Mouse (Mus musculus) embryo, embryonic 10.5 days (tissue): ENCODE data around the gene Hdac7.
A peak's percentile ranks its signal among the peaks of the same experiment; 100 is the strongest.

ENCODE experiments used
- DNase-seq: peaks from one replicate; pipeline ENCODE4 v3.0.0-alpha.2; 2015; ENCODE audit warnings: low spot score

Hdac7 gene

DNA sequence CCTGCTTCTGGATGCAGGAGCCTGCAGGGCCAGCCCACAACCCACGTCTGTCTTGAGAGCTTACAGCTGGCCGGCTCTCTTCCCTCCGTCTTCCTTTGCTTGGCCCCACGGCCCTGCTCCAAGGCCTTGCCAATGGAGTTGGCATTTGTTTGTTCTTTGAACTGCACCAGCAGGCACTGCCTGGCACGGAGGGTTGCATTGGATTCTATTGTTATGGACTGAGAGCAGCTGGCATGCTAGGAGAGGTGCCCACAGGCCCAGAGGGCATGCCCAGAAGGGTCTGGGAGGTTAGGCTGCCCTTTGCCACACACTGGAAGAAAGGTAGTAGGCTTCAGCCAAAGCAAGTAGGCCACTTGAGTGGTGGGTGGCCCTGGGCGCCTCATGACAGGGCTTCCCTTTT, 55.5 kb downstream of the Hdac7 start:
- no peak for DNase-seq

- DNase-seq: no peak
Measured at GRCm38 (mm10) chr15:97787799-97788667, 56.3 kb downstream of the Hdac7 start.

DNA sequence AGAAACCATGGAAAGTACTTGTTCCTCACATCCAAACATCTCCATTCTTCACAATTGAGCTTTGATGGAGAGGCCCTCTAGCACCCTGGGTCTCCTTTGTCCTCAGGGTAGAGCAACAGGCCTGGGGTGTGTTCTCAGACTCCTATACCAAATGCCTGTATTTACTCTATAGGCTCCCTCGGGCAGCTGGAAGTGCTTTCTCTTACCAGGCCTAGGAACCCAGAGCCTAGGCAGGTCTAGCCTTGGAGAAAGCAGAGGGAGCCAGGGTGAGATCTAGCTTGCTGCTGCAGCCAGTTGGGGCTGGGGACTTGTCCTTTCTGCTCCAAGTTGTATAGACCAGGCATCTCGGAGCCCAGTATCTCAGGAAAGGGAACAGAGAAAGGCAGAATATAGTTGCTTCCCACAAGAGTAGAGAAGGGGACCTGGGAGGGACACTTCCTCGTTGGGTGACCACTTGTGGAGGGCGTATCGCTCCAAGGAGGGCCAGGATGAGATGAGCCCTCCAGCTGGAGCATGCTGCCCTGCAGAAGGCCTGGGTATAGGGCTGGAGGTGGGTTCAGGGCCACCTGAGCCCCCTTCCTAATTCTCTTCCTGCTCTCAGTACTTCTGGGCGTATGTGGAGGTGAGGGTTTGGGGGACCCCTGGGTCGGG, 57.0 kb downstream of the Hdac7 start:
- no peak for DNase-seq

- DNase-seq: no peak
Measured at GRCm38 (mm10) chr15:97786412-97787112, 57.7 kb downstream of the Hdac7 start.

- no peak for DNase-seq
Measured at GRCm38 (mm10) chr15:97785731-97786411, 58.4 kb downstream of the Hdac7 start.

GRCm38 (mm10) chr15:97784561-97785161, 59.6 kb downstream of the Hdac7 start:
- DNase-seq: no peak

DNA sequence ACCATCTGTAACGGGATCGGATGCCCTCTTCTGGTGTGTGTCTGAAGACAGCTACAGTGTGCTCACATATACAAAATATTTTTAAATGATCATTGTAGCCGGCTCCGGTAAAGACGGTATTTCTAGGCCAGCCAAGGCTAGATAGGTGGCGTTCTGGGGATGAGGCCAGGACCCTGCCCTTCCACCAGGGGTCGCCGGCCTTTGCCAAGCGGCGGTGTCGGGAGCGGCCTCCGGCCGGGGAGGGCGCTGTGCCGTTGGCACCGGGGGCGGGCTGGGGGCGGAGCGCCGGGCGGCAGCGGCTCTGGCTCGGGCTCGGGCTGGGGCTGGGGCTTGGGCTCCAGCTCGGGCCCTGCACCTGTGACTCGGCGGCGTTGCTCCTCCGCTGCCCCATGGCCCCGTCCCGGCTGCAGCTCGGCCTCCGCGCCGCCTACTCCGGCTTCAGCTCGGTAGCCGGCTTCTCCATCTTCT, 60.2 kb downstream of the Hdac7 start:
- peak; percentile 92 for DNase-seq

DNA sequence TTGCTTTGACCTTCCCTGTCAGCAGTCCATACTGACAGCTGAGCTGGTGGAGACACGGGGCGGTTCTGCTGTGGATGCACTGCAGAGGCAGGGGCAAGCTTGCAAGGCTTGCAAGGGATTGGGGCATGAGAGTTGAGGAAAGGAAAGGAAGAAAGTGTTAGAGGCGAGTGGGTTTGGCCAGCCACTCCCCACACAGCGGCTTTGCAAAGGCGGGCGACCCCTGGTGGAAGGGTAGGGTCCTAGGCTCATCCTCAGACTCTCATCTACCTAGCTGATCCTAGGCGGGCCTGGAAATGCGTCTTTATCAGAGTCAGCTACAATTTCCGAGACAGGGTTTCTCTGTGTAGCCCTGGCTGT, 61.6 kb downstream of the Hdac7 start:
- peak; percentile 88 for DNase-seq

DNA sequence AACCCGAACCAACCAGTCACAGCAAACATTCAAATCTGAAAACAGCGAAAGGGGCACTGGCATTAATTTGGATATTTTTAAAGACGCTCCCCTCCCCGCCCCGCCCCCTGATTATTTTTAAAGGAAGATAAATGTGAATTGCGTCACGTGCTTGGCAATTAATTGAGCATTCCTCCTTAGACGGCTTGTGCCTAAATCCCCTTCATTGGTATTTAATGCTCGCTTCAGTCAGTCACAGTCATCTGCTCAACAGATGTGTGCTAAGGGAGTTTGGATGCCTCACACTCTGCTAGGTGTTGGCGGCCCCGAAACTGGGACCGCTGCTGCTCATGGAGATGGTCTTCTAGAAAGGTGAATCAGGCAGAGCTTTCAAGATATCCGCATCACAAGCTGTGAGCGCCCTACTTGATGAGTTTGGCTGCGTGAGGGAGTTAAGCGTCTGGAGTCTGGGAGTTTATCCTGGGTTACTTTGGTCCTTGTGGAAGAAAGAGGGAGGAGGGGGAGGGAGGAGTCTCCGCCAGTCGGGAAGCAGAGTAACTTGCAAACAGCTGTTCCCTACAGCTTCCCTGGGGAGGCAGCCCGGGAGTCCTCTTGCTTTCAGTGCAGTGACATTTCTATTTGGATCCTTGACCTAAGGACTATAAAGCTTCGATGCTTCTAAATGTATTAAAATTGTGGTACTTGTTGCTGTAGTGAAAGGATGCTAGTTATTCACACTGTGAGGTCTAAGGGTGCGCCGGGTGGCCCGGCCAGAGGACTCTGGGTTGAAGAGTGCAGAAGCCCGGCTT, 62.1 kb downstream of the Hdac7 start:
- DNase-seq: peak; percentile 72

DNA sequence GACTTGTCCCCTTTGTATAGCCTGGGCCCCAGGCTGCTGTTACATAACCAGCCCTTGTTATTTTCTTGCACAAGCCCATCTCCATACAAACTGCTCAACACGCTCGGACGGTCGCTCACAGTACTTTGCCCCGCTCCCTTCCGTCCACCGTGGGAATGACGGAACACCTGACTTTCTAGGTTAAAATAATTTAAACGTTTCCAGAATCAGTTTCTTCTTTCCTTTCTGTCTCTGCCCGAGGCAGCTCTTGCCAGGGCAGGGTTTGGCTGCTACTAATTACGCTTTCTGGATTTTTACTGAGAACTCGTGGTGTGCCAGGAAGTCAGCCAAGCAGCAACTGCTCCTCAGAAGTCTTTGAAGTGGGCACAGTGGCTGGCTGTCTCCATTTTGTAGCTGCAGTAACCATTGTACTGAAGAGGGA, 63.7 kb downstream of the Hdac7 start:
- DNase-seq: no peak

DNA sequence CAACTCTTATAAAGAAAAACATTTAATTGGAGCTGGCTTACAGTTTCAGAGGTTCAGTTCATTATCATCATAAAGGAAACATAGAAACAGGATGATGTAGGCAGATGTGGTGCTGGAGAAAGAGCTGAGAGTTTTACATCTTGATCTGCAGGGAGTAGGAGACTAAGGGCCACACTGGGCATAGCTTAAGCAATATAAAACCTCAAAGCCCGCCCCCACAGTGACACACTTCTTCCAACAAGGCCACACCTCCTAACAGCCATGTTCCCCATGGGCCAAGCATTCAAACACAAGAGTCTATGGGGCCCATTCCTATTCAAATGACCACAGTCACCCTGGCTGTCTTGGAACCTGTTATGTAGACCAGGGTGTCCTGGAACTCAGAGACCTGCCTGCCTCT, 64.7 kb downstream of the Hdac7 start:
- no peak for DNase-seq

- no peak for DNase-seq
Measured at GRCm38 (mm10) chr15:97778311-97779098, 65.8 kb downstream of the Hdac7 start, which contains the start of gene Slc48a1. Gene Slc48a1 (plus strand): TSS chr15:97778520.

DNA sequence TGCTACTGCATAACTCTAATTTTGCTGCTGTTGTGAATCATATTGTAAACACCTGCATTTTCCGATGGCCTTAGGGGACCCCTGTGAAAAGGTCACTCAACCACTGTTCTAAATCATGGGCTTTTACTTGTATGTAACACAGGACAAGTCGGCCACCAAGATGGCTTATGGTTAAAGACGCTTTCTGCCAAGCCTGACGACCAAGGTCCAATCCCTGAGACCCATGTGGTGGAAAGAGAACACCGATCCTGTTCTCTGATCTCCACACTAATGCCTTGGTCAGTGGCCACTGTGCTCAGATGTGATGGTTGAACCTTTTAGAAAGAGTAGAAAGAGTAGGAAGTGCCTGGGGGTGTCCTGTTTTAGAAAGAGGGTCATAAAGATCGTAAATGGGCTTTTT, 67.4 kb downstream of the Hdac7 start:
- DNase-seq: no peak

DNA sequence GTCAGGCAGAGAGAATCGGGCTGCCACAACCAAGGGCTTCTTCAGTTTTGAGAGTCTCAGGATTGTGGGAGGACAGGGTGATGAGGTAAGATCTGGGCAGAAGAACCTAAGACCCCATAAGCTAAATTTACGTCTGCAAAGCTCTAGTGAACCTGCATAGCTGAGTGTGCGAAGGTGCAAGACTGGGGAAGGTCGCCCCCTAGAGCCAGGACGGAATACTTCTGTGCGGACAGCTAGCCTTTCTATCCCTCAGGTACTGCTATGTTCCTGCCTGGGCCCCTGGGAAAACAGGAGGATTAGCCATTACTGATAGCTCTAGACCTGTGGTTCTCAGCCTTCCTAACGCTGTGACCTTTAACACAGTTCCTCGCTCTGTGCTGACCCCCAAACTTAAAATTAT, 67.8 kb downstream of the Hdac7 start:
- DNase-seq: peak; percentile 81

DNA sequence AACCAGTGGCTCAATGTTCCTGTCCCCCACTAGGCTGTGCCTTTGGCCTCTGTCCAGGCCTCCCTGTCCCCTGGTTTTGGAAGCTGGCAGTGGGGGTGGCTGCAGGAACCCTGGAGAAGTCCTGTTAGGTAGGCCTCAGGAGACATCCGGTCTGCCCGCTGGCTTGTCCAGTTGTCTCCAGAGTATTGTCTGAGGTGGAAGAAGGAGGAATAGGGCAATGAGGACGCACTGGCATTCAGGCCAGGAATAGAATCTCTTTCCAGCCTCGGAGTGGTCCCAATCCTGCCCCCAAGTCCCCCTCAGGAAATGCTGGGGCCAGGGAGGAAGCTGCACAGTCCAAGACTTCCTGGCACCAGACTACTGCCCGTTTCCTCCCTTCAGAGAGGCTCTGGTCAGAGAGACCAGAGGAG, 70.3 kb downstream of the Hdac7 start:
- no peak for DNase-seq

- DNase-seq: peak; percentile 53
Measured at GRCm38 (mm10) chr15:97773108-97773507, 71.2 kb downstream of the Hdac7 start.

DNA sequence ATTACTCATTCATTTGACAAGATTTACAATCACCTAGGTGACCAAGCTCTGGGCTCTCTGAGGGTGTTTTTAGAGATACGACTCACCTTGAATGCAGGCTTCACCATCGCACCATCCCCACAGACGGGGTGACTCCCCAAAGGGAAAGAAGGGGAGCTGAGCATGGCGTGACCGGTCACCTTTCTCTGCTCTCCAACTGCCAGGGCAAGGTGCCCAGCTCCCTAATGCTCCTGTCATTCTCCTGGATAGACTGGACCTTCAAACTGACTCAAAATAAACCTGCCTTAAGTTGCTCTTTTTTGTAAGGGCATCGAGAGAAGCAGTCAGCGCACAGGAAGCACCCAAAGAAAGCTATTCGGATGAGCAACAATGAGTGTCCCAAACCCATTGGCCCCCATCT, 74.0 kb downstream of the Hdac7 start:
- no peak for DNase-seq

- DNase-seq: peak; percentile 61
Measured at GRCm38 (mm10) chr15:97768192-97768591, 76.1 kb downstream of the Hdac7 start.

- peak; percentile 81 for DNase-seq
Measured at GRCm38 (mm10) chr15:97767280-97768186, 76.8 kb downstream of the Hdac7 start, which contains the start of gene Rapgef3. Gene Rapgef3 (minus strand): TSS chr15:97767972.
